Mouse (Mus musculus) heart, embryonic 11.5 days (tissue): Measurements from ENCODE around the gene Ube2g2. TPM values are rescaled to one million over a fixed set of nuclear protein-coding genes. Genes with fewer than 3 reads are reported as not detected.
A peak's percentile ranks its signal among the peaks of the same experiment; 100 is the strongest.

Experiments
- ATAC-seq: fragments of 200-750 bp; cut with Nextera tagmentation; replicated peaks from 2 replicates; pipeline ENCODE4 v1.8.0; 2017; ENCODE audit warnings: moderate library complexity; ENCODE audit not compliant: insufficient number of reproducible peaks, low FRiP score, low TSS enrichment
- H3K27ac ChIP-seq: fragments of 300-500 bp; sonication (generic); 2 replicates; pipeline ENCODE4 v1.5.1; 2014; ENCODE audit warnings: mild to moderate bottlenecking, low read depth, low read length
- H3K27me3 ChIP-seq: fragments of 300-500 bp; sonication (generic); 2 replicates; pipeline ENCODE4 v1.6.1; 2014; ENCODE audit warnings: mild to moderate bottlenecking, low read length, mixed read lengths; ENCODE audit not compliant: control insufficient read depth, insufficient read depth
- H3K36me3 ChIP-seq: fragments of 300-500 bp; sonication (generic); 2 replicates; pipeline ENCODE4 v1.6.1; 2014; ENCODE audit warnings: mild to moderate bottlenecking, low read length, moderate library complexity, mixed read lengths; ENCODE audit not compliant: control insufficient read depth, insufficient read depth
- H3K4me1 ChIP-seq: fragments of 300-500 bp; sonication (generic); 2 replicates; pipeline ENCODE4 v1.6.1; 2014; ENCODE audit warnings: low read length; ENCODE audit not compliant: control insufficient read depth, insufficient read depth
- H3K4me2 ChIP-seq: fragments of 300-500 bp; sonication (generic); 2 replicates; pipeline ENCODE4 v1.6.1; 2014; ENCODE audit warnings: mild to moderate bottlenecking, moderate library complexity
- H3K4me3 ChIP-seq: fragments of 300-500 bp; sonication (generic); 2 replicates; pipeline ENCODE4 v1.5.1; 2014; ENCODE audit warnings: low read depth, low read length
- H3K9ac ChIP-seq: fragments of 300-500 bp; sonication (generic); 2 replicates; pipeline ENCODE4 v1.6.1; 2014; ENCODE audit warnings: mild to moderate bottlenecking, low read depth, low read length, moderate library complexity
- H3K9me3 ChIP-seq: fragments of 300-500 bp; sonication (generic); replicated peaks from 2 replicates; pipeline ENCODE4 v1.6.1; 2016; ENCODE audit warnings: low read length; ENCODE audit not compliant: control insufficient read depth
- WGBS: fragments of 180-500 bp; shearing (Covaris S2); extraction: QIAGEN DNeasy Blood & Tissue Kit; methylation state at CpG from one replicate; pipeline ENCODE4 v1.1.7; 2014; ENCODE audit not compliant: insufficient replicate concordance; 5-methylcytosine and 5-hydroxymethylcytosine counted together
- polyA plus RNA-seq: library from polyadenylated mRNA; unstranded; fragments of >200 nt; fragmentation: Nextera tagmentation; extraction: Ambion mirVana; gene quantifications from 2 replicates; pipeline ENCODE4 v1.2.1, GENCODE M21; 2014

The Ube2g2 gene
- polyA plus RNA-seq, 1 experiment from 2014 or later = 38.0 TPM

GRCm38 (mm10) chr10:77613409-77613808, 8.7 kb upstream of the Ube2g2 start:
- Histone ChIP-seq H3K4me3 (no peak overlapping the region), H3K27ac (0 out of 2 replicates have a peak overlapping the region, but pooled peaks have one; percentile 57), H3K36me3 (peaks cover 42% of the 10 kb centered on the region), H3K4me2 (no peak overlapping the region), H3K9ac (no peak overlapping the region), H3K9me3 (no peaks in the 10 kb centered on the region), H3K27me3 (no peaks in the 10 kb centered on the region), H3K4me1 (no peaks in the 10 kb centered on the region)
- WGBS = 72% methylated on average over 3 of the region's 3 CpGs
- 0 out of 2 replicates have a peak, but pooled peaks have one; percentile 3 for ATAC-seq

GRCm38 (mm10) chr10:77615647-77616046, 6.4 kb upstream of the Ube2g2 start:
- Histone ChIP-seq H3K9ac (no peak overlapping the region), H3K27ac (no peak overlapping the region), H3K27me3 (no peaks in the 10 kb centered on the region), H3K4me3 (no peak overlapping the region), H3K4me2 (no peak overlapping the region), H3K9me3 (no peaks in the 10 kb centered on the region), H3K36me3 (peaks cover 35% of the 10 kb centered on the region), H3K4me1 (no peaks in the 10 kb centered on the region)
- no peak for ATAC-seq
- WGBS = 89% methylated on average over 8 of the region's 8 CpGs

GRCm38 (mm10) chr10:77616166-77616565, 5.9 kb upstream of the Ube2g2 start:
- WGBS = 92% methylated on average over 9 of the region's 9 CpGs
- H3K9ac ChIP-seq = no peak overlapping the region
- no peak overlapping the region for H3K27ac ChIP-seq
- no peaks in the 10 kb centered on the region for H3K4me1 ChIP-seq
- H3K36me3 ChIP-seq = peaks cover 31% of the 10 kb centered on the region
- no peaks in the 10 kb centered on the region for H3K27me3 ChIP-seq
- no peaks in the 10 kb centered on the region for H3K9me3 ChIP-seq
- ATAC-seq = no peak
- no peak overlapping the region for H3K4me3 ChIP-seq
- no peak overlapping the region for H3K4me2 ChIP-seq

GRCm38 (mm10) chr10:77616926-77617325, 5.1 kb upstream of the Ube2g2 start:
- WGBS = 93% methylated on average over 7 of the region's 7 CpGs
- Histone ChIP-seq H3K4me2 (no peak overlapping the region), H3K9ac (no peak overlapping the region), H3K27me3 (no peaks in the 10 kb centered on the region), H3K36me3 (peaks cover 28% of the 10 kb centered on the region), H3K4me1 (no peaks in the 10 kb centered on the region), H3K4me3 (no peak overlapping the region), H3K9me3 (no peaks in the 10 kb centered on the region), H3K27ac (no peak overlapping the region)
- no peak for ATAC-seq

- Histone ChIP-seq H3K4me1 (peaks cover 21% of the 10 kb centered on the region), H3K27ac (peak overlapping the region; percentile 86), H3K36me3 (peaks cover 11% of the 10 kb centered on the region; the same call in 1 of the 2 replicates), H3K4me3 (peak overlapping the region; percentile 92), H3K9me3 (no peaks in the 10 kb centered on the region), H3K4me2 (peak overlapping the region; percentile 76), H3K27me3 (no peaks in the 10 kb centered on the region), H3K9ac (peak overlapping the region; percentile 99)
- WGBS = 81% methylated on average over 8 of the region's 8 CpGs
- ATAC-seq = no peak
Observed at GRCm38 (mm10) chr10:77621546-77621945, 529 bp upstream of the Ube2g2 start.

GRCm38 (mm10) chr10:77623069-77623492, 1.0 kb downstream of the Ube2g2 start:
- Histone ChIP-seq H3K27ac (peak overlapping the region; percentile 86; the same call in 1 of the 2 replicates), H3K9me3 (no peaks in the 10 kb centered on the region), H3K4me3 (peak overlapping the region; percentile 92), H3K9ac (peak overlapping the region; percentile 99), H3K27me3 (no peaks in the 10 kb centered on the region), H3K4me2 (peak overlapping the region; percentile 76), H3K36me3 (peaks cover 3% of the 10 kb centered on the region; the same call in 1 of the 2 replicates), H3K4me1 (peaks cover 21% of the 10 kb centered on the region)
- WGBS = 18% methylated on average over 8 of the region's 8 CpGs
- ATAC-seq = no peak

GRCm38 (mm10) chr10:77623639-77624400, 1.7 kb downstream of the Ube2g2 start:
- H3K4me1 ChIP-seq = peaks cover 21% of the 10 kb centered on the region
- peak overlapping the region; percentile 29; the same call in 1 of the 2 replicates for H3K27ac ChIP-seq
- 84% methylated on average over 10 of the region's 10 CpGs for WGBS
- H3K4me2 ChIP-seq = peak overlapping the region; percentile 76
- H3K9me3 ChIP-seq = no peaks in the 10 kb centered on the region
- peak overlapping the region; percentile 92 for H3K4me3 ChIP-seq
- H3K27me3 ChIP-seq = no peaks in the 10 kb centered on the region
- peak overlapping the region; percentile 99 for H3K9ac ChIP-seq
- no peak for ATAC-seq
- no peaks in the 10 kb centered on the region for H3K36me3 ChIP-seq

- Histone ChIP-seq H3K4me3 (no peak overlapping the region), H3K36me3 (no peaks in the 10 kb centered on the region), H3K9me3 (no peaks in the 10 kb centered on the region), H3K4me1 (peaks cover 21% of the 10 kb centered on the region), H3K4me2 (no peak overlapping the region), H3K27me3 (no peaks in the 10 kb centered on the region), H3K27ac (peak overlapping the region; percentile 46; the same call in 1 of the 2 replicates), H3K9ac (peak overlapping the region; percentile 52)
- ATAC-seq = no peak
- WGBS = 62% methylated on average over 7 of the region's 7 CpGs
Observed at GRCm38 (mm10) chr10:77624570-77624995, 2.5 kb downstream of the Ube2g2 start.
